Mouse (Mus musculus): ENCODE data around the gene BC028528.

DNA sequence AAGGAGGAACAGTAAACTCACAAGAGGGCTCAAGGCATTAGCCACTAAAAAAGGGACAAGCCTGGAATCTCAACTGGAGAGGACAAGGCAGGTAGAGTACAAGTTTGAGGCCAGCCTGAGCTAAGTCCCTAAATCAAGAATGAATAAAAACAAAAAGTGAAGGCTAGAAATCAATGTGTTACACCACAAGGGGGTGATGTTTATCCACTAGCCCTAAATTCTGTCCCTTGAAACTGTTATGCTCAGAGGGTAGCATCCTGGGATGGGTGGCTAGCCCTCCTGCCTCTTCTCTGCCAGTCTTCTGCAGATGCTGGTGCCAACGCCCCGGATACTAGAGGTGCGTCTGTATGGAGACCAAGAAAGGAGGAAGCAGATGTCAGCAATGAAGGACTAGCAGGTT lies 31.5 kb downstream of the BC028528 start:
- TF ChIP-seq CTCF (IDR thresholded peaks at IDR 0.05; ENCODE audit: control insufficient read depth, insufficient read depth, low read length) (no peak), POLR2A (IDR thresholded peaks at IDR 0.05; ENCODE audit: borderline replicate concordance, control insufficient read depth, low read depth, low read length) (no peak)

Measured in bone marrow, adult 2 months (tissue).